Mouse (Mus musculus) forebrain, embryonic 16.5 days (tissue): Measurements from ENCODE around the gene Usp43. TPM values are rescaled to one million over a fixed set of nuclear protein-coding genes. Genes with fewer than 3 reads are reported as not detected.

ENCODE experiments used
- ATAC-seq: fragments of 200-750 bp; cut with Nextera tagmentation; 2 replicates; pipeline ENCODE4 v1.8.0; 2017; ENCODE audit warnings: mild to moderate bottlenecking, moderate library complexity
- H3K27ac ChIP-seq: fragments of 300-500 bp; sonication (generic); 2 replicates; pipeline ENCODE4 v1.5.1; 2014; ENCODE audit warnings: low read length, control low read depth
- H3K27me3 ChIP-seq: fragments of 300-500 bp; sonication (generic); replicated peaks from 2 replicates; pipeline ENCODE4 v1.6.1; 2014; ENCODE audit warnings: low read length; ENCODE audit not compliant: control insufficient read depth, insufficient read depth
- H3K36me3 ChIP-seq: fragments of 300-500 bp; sonication (generic); 2 replicates; pipeline ENCODE4 v1.6.1; 2014; ENCODE audit not compliant: control insufficient read depth, insufficient read depth
- H3K4me1 ChIP-seq: fragments of 300-500 bp; sonication (generic); replicated peaks from 2 replicates; pipeline ENCODE4 v1.6.1; 2014; ENCODE audit warnings: low read length; ENCODE audit not compliant: control insufficient read depth, insufficient read depth
- H3K4me2 ChIP-seq: fragments of 300-500 bp; sonication (generic); 2 replicates; pipeline ENCODE4 v1.6.1; 2014; ENCODE audit warnings: mild to moderate bottlenecking, low read length, control low read depth
- H3K4me3 ChIP-seq: fragments of 300-500 bp; sonication (generic); replicated peaks from 2 replicates; pipeline ENCODE4 v1.5.1; 2014; ENCODE audit warnings: mild to moderate bottlenecking, low read length, control low read depth
- H3K9ac ChIP-seq: fragments of 300-500 bp; sonication (generic); replicated peaks from 2 replicates; pipeline ENCODE4 v1.6.1; 2014; ENCODE audit warnings: low read depth, low read length, control low read depth
- H3K9me3 ChIP-seq: fragments of 300-500 bp; sonication (generic); 2 replicates; pipeline ENCODE4 v1.6.1; 2016; ENCODE audit warnings: low read length; ENCODE audit not compliant: control insufficient read depth
- WGBS: fragments of 180-500 bp; shearing (Covaris S2); extraction: QIAGEN DNeasy Blood & Tissue Kit; methylation state at CpG from one replicate; pipeline ENCODE4 v1.1.7; 2014; 5-methylcytosine and 5-hydroxymethylcytosine counted together
- polyA plus RNA-seq: library from polyadenylated mRNA; unstranded; fragments of >200 nt; fragmentation: Nextera tagmentation; extraction: Ambion mirVana; gene quantifications from 2 replicates; pipeline ENCODE4 v1.2.1, GENCODE M21; 2015

The Usp43 gene
- 3.0 and 3.8 TPM in 2 replicates for polyA plus RNA-seq

DNA sequence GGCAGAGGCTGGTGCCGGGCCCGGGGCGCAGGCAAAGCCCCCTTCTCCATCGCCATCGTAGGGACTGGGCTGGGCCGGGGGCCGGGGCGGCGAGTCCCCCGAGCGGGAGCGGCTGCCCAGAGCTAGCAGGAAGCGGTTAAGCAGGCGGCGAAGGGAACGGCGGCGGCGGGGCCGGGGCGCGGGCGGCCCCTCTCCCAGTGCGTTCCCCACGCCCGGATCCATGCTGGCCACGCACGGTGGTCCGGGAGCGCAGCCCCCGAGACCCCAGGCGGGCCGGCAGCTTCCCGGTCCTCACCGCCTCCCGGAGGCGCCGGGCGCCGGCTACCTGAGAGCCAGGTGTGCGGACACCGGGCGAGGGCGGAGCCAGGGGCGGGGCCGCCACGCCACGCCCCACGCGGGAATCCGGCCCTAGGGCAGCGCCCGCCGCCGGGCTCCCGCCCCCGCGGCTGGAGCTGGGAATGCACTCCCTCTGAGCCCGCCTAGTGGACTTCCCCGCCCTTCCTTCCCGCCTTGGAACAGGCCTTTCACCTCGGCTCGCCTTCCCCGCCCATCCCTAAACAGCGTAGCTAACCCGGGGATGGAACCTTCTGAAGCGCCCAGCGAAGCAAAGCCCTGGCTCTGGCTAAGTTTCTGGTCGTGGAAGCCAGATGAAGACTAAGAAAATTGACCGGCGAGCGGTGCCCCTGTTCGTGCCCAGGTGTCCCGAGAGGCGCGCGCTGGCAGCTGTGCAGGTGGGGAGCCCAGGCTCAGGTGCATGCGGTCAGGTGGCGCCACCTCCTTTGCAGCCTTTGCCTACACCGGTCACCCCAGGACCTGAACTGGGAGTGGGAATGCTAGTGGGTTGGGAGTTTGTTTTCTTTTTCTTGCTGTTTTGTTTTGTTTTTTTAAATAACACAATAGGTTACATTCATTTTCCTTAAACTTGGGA is at the start of gene Usp43:
Gene Usp43 (minus strand): TSS at position 327 of the 928 bp plus-strand sequence.
- H3K4me3 ChIP-seq: peak within 1 kb of the TSS; percentile 65
- WGBS: under 1% methylated on average over 77 of the region's 80 CpGs
- ATAC-seq: peak; percentile 66
- no peaks in the 10 kb centered on the region for H3K9me3 ChIP-seq
- peaks cover 8% of the 10 kb centered on the region; the same call in 1 of the 2 replicates for H3K4me1 ChIP-seq
- peak within 1 kb of the TSS; percentile 95 for H3K4me2 ChIP-seq
- peaks cover 12% of the 10 kb centered on the region; the same call in 1 of the 2 replicates for H3K27me3 ChIP-seq
- H3K36me3 ChIP-seq: no peaks in the 10 kb centered on the region
- H3K27ac ChIP-seq: no peak within 1 kb of the TSS
- peak within 1 kb of the TSS; percentile 63 for H3K9ac ChIP-seq

DNA sequence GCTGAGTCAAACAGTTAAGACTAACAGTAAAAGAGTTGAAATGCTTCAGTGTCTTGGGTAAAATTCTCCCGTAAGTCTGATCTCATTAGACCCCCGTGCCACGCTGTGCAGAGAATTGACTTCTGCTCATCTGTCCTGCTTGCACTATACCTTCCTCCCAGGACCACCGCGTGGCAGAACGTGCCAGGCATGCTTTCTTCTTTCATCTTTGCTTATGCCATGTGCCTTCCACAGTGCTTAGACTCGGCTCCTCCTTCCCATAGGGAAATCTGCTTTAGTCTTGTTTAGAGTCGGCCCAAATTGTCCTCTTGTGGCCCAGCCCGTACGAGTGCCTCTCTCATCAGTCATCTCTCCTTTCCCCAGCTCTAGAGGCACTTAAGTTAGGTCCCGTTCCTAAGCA is 45.9 kb upstream of the Usp43 start:
- H3K9ac ChIP-seq: no peak overlapping the region
- no peaks in the 10 kb centered on the region for H3K36me3 ChIP-seq
- no peak for ATAC-seq
- no peak overlapping the region for H3K27ac ChIP-seq
- H3K27me3 ChIP-seq: no peaks in the 10 kb centered on the region
- H3K4me3 ChIP-seq: no peak overlapping the region
- no peaks in the 10 kb centered on the region for H3K9me3 ChIP-seq
- peaks cover 19% of the 10 kb centered on the region for H3K4me1 ChIP-seq
- no peak overlapping the region for H3K4me2 ChIP-seq
- WGBS: 68% methylated on average over 11 of the region's 11 CpGs

DNA sequence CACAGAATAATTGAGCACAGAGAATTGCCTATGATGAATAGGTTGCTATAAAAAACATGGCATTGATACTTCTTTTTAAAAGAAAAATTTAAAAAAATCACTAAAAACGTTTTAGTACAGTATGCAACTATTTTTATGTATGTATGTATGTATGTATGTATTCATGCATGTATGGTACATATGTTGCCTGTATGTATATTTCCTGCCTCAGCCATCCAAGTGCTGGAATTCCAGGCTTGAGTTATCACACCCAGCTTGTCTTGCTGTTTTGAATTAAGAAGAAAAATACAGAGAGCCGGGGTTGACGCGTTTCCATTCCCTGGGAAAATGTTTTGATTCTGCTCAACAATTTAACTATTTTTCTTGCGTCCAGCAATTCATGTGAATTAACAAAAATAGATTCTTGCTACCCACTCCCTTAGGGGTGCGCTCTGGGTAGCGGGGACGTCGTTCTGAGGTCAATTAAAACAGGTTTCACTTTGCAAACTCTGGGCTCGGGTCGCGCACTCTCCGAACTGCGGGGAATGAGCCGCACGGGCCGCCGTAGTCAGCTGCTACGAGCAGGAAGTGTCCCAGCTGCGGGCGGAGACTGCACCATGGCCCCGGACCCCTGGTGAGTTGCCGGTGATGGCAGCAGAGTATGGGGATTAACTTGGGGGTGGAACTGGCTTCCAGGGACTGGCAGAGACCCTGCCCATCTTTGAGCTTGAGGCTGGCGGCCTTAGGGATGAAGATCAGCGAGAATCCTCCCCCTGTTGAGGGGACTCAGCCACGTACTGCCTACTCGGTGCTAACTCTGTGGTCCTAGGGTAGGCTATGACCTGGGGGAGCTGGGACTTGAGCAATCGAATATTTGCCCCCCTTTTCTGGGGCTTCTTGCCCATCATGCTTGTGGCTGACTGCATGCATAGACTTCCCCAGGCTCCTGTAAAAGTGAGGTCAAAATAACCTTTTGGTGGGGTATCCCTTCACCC is 44.2 kb upstream of the Usp43 start, which contains the start of gene Stx8:
Gene Stx8 (plus strand): TSS at position 289 of the 974 bp plus-strand sequence.
- Histone ChIP-seq H3K4me3 (peak within 1 kb of the TSS; percentile 88), H3K27me3 (no peaks in the 10 kb centered on the region), H3K9me3 (no peaks in the 10 kb centered on the region), H3K9ac (peak within 1 kb of the TSS; percentile 81), H3K4me2 (peak within 1 kb of the TSS; percentile 70), H3K27ac (no peak within 1 kb of the TSS), H3K4me1 (peaks cover 19% of the 10 kb centered on the region), H3K36me3 (no peaks in the 10 kb centered on the region)
- peak; percentile 89 for ATAC-seq
- under 1% methylated on average over 28 of the region's 28 CpGs for WGBS

DNA sequence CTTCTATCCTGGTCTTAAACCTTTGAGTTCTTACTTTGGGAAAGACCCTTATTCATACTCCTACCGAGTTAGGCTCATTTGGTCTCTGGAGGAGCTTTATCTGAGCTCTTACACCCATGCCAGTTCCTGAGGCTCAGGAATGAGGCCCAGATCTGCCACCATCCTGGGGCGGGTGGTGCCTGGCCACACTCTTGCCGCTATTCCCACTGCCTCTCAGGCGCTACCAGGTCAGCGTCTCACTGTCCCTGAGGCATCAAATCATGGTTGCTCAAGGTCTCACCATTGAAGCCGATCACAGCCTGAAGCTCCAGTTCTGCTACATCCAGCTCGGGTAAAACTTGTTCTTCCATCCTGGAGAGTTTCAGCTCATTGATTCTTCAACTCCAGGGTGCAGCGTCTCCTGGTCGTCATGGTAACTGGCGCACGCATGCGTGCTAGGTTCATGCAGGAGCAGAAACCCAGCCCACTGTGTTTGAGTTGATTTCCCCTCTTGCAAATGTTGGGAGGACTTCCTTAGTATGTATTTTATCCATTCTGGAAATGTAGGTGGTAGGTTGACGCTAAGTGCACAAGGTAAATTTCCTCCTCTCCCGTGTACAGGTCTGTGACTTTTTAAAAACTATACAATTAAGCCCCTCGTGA is 43.4 kb upstream of the Usp43 start, which contains the start of gene Cfap52:
Gene Cfap52 (minus strand): TSS at position 410 of the 642 bp plus-strand sequence.
- Histone ChIP-seq H3K9ac (peak within 1 kb of the TSS; percentile 81), H3K4me3 (peak within 1 kb of the TSS; percentile 88), H3K36me3 (no peaks in the 10 kb centered on the region), H3K27ac (no peak within 1 kb of the TSS), H3K9me3 (no peaks in the 10 kb centered on the region), H3K4me1 (peaks cover 19% of the 10 kb centered on the region), H3K4me2 (peak within 1 kb of the TSS; percentile 70), H3K27me3 (no peaks in the 10 kb centered on the region)
- ATAC-seq: peak; percentile 87
- 7% methylated on average over 15 of the region's 15 CpGs for WGBS

- H3K4me2 ChIP-seq: no peak overlapping the region
- peaks cover 19% of the 10 kb centered on the region for H3K4me1 ChIP-seq
- no peak overlapping the region for H3K4me3 ChIP-seq
- H3K9me3 ChIP-seq: no peaks in the 10 kb centered on the region
- H3K9ac ChIP-seq: no peak overlapping the region
- no peaks in the 10 kb centered on the region for H3K36me3 ChIP-seq
- no peak overlapping the region for H3K27ac ChIP-seq
- ATAC-seq: no peak
- no peaks in the 10 kb centered on the region for H3K27me3 ChIP-seq
- WGBS: 81% methylated on average over 6 of the region's 6 CpGs
Observed at GRCm38 (mm10) chr11:67964110-67964509, 42.2 kb upstream of the Usp43 start.

DNA sequence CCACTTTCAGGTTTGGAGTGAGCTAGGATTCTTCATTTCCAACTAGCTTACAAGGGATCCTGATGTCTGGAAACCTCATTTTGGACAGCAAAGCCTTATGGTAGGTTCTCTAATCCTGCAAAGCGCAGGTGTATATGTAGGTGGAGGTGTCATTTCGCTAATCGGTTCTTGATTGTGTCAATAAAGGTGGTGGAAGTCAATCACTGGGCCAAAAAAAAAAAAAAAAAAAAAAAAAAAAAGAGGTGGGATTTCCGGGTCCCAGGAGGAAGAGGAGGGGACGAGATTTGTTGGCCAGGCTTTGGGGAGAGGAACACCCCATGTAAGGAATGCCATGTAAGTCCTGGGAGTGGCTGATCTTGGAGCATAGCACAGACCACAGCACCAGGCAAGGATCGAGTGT is 32.5 kb upstream of the Usp43 start:
- H3K9ac ChIP-seq: no peak overlapping the region

GRCm38 (mm10) chr11:67953604-67954003 is 31.7 kb upstream of the Usp43 start:
- Histone ChIP-seq H3K9ac (no peak overlapping the region), H3K27ac (no peak overlapping the region), H3K9me3 (no peaks in the 10 kb centered on the region), H3K4me1 (no peaks in the 10 kb centered on the region), H3K4me2 (no peak overlapping the region), H3K36me3 (no peaks in the 10 kb centered on the region), H3K27me3 (no peaks in the 10 kb centered on the region), H3K4me3 (no peak overlapping the region)
- 84% methylated on average over 5 of the region's 5 CpGs for WGBS
- ATAC-seq: no peak

More for the DNA sequence above, 32.5 kb upstream of the Usp43 start:
- H3K4me3 ChIP-seq: no peak overlapping the region
- 89% methylated on average over 5 of the region's 6 CpGs for WGBS
- H3K9me3 ChIP-seq: no peaks in the 10 kb centered on the region
- no peaks in the 10 kb centered on the region for H3K27me3 ChIP-seq
- no peaks in the 10 kb centered on the region for H3K36me3 ChIP-seq
- no peak for ATAC-seq
- no peak overlapping the region for H3K4me2 ChIP-seq
- H3K4me1 ChIP-seq: no peaks in the 10 kb centered on the region
- H3K27ac ChIP-seq: no peak overlapping the region

DNA sequence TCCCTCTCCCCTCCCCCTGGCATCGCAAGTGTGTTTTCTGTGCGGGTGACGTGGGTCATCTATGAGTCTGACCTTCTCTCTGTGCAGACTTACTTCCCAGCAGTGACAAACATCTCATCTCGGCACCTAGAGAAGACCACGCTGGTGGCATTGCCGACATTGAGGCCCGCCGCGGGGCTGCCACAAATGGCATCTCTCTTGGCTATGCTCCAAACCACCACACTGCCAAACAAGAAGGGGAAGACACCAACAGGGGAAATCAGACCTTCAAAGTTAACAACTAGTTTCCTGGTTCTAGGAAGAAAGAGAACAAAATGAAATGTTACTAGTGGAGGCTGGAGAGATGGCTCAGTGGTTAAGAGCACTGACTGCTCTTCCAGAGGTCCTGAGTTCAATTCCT is 27.5 kb upstream of the Usp43 start:
- H3K27ac ChIP-seq: no peak overlapping the region
- ATAC-seq: no peak
- 78% methylated on average over 9 of the region's 9 CpGs for WGBS

More for the DNA sequence above, 27.5 kb upstream of the Usp43 start:
- Histone ChIP-seq H3K27me3 (no peaks in the 10 kb centered on the region), H3K9me3 (no peaks in the 10 kb centered on the region), H3K9ac (no peak overlapping the region), H3K4me3 (no peak overlapping the region), H3K4me1 (no peaks in the 10 kb centered on the region), H3K4me2 (no peak overlapping the region), H3K36me3 (no peaks in the 10 kb centered on the region)
